Mouse (Mus musculus) layer of hippocampus, adult 18-20 months (tissue): ENCODE results near the gene Pcp4l1. TPM values are rescaled to one million over a fixed set of nuclear protein-coding genes. Genes with fewer than 3 reads are reported as not detected.
"Not testable (repeated sequence)": the region's sequence is repeated elsewhere in the genome, so short reads cannot be mapped to it uniquely, and the experiment has no call there.

Experiments
- DNase-seq, 2 experiments: peaks; one replicate each; pipeline ENCODE4 v3.0.0; 2022; ENCODE audit warnings: low spot score in 2 of 2
- total RNA-seq, 2 experiments: library from RNA; stranded (reverse); gene quantifications; 2 replicates each; pipeline ENCODE4 v1.2.3; 2021

Gene Pcp4l1
- total RNA-seq, 2 experiments from 2014 or later = 47.5 to 47.7 TPM

DNA sequence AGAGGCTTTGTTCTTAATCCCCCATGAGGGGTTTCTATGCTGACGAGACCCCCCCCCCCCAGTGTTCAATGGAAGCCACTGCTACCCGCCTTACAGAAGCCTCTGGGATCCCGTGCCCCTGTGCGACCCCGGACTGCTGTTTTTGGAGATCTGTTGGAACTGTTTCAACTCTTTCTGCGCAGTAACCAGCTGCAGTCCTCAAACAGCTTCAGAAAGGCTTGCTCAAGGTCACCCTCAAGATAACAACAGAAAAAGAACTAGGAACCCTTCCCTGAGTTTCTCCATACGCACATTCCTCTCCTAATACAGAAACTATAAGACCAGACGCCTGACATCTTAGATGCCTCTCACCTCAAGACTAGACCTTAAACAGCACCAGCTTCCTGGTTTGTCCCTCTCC lies 7.0 kb downstream of the Pcp4l1 start:
- no peak for DNase-seq

DNA sequence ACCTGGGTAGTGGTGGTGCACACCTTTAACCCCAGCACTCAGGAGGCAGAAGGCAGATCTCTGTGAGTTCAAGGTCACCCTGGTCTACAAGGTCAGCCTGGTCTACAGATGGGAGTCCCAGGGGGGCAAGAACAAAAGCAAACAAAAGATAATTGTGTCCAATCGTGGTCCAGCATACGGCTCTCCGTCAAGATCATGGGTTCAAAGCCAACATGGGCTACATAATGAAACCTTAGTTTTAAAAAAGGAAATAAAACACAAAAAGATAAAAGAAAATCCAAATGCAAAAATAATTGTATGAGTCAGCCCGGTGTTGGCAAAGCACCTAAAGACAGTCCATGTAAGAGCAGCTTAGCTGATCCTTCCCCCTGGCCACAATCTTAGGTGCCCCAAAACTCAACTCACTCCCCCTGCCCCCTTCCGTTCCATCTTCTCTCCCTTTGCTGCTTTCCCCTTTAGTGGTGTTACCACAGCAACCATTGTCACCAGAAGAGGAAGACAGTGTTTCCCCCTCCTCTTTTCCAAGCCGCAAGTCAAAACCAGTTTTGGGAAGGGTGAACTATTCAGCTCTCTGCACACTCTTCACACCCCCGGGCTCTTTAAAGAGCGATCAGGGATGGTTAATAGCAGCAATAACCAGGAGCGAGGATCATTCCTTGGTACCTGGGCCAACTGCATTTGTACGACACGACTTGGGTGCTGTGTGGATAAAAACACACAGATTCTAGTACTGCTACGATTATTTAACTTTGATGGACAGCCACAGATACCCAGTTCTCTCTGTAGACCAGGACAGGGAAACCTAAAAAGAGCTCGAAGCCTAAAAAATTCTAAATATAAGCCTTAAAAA lies 8.0 kb downstream of the Pcp4l1 start:
- DNase-seq = no peak

DNA sequence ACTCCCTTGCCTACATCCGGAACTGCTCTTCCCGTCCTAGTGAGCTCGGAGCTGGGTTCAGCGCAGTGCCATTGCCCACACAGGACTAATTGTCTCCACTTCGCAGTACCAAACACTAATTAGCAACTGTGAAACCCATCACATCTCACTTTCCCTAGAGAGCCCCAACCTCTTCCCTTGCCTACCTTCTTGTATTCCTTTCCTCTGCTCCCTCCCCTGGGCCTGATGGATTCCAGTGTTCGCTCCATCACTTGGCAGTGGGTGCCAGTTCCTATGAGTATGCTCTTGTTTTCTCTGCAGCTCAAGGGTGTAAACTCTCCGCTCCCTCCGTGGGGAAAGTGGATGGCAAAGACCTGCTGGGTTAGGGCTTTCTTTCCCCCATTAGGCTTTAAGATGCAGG lies 10.4 kb downstream of the Pcp4l1 start:
- no peak for DNase-seq

DNA sequence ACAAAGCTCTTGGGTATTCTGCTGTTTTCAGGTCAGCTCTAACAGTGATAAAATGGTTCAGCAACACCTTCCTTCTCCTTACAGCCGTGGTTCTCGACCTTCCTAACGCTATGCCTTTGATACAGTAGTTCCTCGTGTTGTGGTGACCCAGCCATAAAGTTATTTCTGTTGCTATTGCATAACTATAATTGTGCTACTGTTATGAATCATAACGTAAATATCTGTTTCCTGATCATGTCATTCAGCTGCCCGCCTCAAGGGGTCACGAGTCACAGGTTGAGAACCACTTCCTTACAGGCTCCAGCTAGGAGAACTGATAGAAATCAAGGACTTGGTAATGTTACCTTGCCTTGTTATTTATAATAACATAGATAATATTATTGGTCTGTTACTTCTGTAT lies 11.8 kb downstream of the Pcp4l1 start:
- no peak for DNase-seq

DNA sequence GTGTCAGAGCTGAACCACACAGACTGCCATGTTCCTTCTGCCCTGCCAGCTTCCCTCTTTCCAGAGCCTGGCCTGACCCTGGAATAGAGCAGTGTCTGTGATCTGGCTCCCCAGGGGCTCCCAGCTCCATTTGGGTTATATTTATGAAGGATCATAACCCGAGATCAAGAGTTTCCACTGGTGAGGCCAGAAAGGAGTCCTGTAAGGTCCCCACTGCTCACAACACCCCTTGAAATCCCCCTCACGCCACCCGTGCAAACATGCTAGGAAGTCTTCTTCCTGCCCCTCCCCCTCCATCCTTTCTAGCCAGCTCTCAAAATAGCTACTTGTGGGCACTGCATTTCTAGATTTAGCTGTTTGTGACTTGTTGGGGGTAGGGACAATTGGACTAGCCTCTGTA lies 12.4 kb downstream of the Pcp4l1 start:
- no peak for DNase-seq

DNA sequence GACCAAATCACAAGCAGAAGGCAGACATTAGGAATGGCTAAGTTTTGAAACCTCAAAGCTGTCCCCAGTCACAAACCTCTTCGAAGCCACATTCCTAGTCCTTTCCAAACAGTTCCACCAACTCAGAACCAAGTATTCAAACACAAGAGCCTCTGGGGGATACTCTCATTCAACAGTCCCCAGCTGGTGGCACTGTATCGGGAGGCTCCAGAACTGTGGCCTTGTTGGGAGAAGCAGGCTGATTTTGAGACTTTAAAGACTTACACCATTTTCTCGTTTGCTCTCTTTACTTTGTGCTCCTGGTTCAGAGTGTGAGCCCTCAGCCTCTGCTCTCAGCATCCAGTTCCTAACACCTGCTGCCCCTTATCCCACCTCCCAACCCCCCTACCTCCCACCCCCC lies 13.0 kb downstream of the Pcp4l1 start:
- DNase-seq = no peak

DNA sequence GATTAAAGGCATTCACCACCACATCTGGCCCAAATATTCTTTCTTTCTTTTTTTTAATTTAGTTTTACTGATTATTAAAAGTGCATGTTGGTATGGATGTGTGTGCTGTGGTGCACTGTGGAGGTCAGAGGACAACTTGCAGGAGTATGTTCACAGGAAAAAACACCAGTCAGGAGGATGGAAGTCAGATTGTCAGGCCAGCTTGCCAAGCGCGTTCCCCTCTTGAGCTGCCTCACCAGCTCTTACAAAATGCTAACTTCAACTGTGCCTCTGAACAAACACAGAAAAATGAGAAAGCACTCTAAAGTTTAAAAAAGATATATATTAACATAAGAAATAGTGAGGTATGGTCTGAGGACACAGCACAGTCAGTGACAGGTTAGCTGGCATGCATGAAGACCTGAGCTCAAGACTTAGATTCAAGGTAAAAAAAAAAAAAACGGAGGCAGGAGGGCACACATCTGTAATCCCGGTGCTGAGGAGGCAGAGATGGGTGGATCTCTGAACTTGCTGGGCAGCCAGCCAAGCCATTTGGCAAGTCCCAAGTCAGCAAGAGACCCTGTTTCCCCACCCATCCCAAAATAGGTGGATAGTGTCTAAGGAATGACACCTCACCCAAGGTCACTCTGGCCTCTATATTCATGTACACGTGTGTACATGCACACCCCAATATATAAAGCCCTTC lies 16.4 kb downstream of the Pcp4l1 start:
- DNase-seq = no peak

DNA sequence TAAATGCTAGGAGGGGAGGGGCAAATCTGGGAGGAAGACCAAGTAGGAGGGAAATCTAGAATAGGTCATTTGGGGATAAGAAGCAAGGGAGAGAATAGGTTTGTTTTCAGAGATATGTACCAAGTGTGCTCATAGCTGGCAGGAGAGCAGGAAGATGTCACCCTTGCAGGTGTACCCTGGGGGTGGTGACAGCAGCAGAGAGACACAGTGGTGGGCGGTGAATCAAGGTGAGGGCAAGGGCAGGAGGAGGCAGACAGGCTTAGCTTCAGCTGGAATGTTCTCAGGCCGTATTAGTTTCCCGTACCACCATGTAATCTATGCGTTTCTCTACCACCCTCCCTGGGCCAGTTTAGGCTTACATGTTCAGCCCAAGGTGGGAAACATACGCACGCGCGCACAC lies 23.3 kb downstream of the Pcp4l1 start:
- DNase-seq = no peak

DNA sequence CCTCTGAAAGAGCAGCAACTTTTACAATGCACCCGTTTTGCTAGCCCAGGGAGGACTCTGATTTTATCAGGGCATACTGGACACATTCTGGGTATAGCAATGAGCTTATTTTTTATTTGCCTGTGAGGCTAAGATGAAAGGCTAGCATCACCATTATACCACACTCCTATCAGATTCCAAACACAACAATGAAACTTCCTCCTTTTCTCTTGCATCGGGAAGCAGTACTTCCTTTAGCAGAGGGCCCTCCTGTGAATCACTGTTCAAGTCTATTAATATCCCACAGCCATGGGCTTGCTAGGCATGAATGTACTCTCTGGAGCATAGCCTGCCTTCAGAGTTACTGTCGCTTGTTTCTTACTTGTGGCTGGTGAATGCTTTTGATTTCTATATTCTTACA lies 24.9 kb downstream of the Pcp4l1 start:
- no peak for DNase-seq

DNA sequence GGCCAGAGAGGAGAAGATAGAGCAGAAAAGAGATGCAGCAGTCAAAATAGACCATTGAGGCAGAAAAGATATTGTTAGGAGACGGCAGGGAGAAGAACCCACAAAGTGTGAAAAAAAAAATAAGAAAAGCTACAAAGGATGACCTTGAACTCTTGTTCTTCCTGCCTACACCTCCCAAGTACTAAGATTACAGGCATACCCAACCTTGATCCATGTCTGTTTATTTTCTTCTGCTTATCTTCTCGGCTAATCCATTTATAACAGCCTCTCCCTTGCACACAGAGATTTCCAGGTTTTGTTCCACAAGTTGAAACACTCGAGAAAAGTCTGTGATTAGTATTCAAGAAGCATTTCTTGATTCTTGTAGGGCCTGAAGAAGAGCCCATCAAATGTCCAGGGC lies 26.2 kb downstream of the Pcp4l1 start:
- no peak for DNase-seq

DNA sequence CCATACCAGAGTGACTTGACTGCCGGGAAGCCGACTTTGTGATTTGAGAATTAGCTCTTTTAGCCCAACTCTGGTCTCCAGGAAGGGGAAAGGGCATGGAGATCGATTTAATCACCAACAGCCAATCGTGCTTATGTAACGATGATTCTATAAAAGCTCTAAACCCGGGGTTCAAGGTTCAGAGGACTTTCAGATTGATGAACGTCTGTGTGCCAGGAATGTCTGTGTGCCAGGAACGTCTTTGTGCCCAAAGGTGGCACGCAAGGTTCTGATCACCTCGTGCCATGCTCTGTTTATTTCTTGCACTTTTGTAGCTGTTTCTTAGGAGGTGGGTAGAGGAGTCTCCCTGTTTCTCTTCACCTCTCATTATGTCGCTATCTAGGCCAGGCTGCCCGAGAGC lies 27.2 kb downstream of the Pcp4l1 start:
- DNase-seq = no peak

DNA sequence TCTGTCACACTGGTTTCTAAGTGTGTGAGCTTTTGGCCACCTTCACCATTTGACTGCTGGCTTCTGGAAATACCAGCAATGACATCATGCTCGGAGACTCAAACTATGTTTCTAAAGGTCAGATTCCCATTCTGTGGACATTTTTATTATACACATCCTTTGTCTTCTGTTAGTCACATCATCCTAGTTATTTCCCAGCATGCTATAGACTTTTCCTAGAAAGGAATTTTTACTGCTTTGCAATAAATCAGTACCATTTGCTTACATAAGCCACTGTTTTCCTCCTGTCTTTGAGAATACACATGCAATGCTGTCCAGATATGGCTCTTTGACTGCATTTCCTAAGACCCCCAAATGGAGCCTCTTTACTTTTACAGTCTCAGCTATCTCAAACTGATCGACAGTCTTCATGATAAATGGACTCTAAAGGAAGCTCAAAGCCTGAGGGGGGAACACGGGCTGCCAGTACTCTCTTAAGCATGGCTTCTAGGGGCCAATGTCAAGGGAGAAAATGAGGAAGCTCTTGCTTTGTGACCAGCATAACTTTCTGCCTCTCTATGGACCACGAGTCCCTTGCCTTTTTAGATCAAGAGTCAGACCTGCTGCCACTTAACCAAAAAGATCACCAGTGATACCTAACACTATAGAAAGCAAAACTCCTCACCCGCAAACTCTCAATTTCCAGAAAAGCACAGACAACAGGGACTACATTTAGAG lies 30.3 kb downstream of the Pcp4l1 start:
- DNase-seq = no peak

DNA sequence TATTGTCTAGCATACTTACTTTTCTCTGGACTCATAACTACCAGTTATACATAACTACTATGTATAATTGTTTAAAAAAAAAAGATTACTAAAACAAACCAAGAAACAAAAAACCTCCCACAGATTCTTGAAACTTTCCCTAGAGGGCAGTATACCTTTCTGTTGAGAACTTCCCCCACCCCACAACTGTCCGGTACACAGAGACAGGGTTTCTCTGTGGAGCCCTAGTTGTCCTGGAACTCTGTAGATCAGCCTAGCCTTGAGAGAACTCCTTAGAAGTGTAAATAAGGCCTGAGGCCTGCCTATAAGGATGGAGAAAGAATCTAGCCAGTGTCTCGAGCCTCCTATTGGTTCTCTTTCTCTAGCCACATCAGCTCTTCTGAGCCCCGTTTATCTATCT lies 31.8 kb downstream of the Pcp4l1 start:
- DNase-seq = no peak

DNA sequence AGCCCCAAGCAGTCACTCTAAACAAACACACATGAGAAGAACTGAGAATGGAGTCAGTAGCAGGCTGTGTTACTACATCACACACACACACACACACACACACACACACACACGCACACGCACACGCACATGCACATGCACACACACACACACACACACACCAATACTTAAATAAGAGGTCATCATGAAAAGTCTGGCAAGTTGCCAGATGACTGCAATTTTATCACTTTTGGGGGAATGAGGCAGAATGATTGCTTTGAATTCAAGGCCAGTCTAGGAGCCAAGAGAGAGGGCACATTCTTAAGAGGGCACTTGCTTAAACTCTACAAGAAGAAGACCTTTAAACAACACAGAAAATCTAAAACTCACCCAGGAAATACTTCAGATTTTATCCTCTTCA lies 33.5 kb downstream of the Pcp4l1 start:
- no peak for DNase-seq

DNA sequence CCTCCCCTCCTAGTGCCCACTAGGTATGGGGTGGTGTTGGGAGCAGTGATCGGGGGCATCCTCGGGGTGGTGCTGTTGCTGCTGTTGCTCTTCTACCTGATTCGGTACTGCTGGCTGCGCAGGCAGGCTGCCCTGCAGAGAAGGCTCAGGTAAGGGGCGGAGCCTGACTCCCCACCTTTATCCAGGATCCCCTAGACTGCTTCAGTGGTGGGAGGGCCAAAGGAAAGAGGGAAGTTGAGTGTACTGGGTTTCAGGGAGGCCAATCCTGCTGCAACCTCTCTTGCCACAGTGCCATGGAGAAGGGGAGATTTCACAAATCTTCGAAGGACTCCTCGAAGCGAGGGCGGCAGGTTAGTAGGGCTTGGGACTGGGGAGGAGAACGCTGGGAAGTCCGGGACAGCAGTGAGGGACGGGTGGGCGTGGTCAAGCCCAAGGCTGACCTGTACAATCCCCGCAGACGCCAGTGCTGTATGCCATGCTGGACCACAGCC lies 36.5 kb downstream of the Pcp4l1 start:
- DNase-seq = no peak

DNA sequence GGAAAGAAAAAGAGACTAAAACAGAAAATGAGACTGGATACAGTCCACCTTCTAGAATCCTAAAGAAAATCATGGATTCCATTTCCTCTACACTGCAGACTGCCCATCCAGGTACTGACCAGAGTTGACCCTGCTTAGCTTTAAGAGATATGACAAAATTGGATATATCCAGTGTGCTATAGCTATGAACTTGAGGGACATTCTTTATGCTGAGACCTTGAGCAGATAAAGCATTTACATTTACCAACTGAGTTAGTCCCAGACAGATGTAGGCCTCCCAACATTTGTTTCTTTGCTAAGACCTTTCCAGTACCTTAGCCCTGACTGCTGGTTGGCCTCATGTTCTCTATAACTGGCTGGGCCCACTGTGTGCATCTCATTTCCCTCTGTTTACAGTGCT lies 38.1 kb downstream of the Pcp4l1 start:
- DNase-seq = no peak

DNA sequence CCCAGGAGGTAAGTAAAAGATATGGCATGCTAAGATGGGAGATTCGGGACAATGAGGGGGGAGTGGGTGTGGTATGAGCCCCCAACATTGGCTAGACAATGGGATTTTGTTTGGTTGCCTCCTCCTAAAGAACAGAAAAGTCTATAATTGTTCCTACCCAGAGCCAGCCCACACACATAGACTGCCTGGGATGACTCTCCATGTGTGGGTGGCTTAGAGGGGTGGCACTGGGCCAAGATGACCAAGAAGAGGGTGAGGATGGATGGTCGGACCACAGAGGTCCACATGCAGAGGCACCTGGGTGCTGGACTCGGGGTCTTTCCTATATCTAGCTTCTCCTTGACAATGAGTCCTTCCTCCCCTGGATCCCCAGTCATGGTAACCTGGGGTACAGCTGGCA lies 39.4 kb downstream of the Pcp4l1 start:
- DNase-seq = no peak

DNA sequence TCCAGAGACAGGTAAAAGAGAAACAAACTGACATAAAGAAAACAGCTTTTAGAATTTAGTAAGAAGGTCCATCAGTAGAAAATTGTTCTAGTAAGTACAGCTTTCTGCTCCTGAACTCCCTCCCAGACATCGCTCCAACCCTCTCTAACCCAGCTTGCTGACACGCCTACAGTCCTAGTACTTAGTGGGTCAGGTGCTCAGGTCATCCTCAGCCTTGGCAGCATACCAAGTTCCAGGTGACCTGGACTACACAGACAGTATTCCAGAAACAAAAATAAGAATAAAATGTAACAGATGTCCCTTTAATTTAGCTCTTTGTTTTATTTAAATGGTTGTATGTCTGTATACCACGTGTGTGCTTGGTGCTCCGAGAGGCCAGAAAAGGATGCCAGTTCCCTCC lies 44.1 kb downstream of the Pcp4l1 start:
- no peak for DNase-seq

DNA sequence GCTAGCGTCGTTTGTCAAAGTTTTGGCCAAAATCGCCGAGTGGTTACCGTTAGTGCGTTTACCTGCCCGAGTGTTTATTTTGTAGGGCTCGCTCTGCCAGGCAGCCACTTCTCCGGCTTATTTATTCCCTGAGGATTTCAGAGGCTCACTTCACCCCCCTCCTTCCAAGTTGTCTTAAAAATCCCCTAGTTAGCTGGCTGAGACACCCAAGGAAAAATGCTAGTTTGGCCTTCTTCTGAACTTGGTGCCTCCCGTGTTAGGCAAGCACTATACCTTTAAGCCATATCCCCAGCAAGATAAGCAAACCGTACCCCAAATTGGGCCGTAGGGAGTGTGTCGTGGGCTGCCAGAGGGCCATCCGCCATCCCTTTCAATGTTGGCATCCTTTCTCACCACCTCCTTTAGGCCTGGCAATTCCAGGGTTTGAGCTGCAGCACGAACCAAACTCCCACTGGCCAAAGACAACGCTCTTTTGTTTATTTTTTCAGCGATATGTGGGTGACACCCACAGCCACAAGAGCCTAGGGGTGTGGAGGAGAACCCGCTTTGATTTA lies 45.2 kb downstream of the Pcp4l1 start:
- peak in 1 of 2 experiments; percentile 21 for DNase-seq

DNA sequence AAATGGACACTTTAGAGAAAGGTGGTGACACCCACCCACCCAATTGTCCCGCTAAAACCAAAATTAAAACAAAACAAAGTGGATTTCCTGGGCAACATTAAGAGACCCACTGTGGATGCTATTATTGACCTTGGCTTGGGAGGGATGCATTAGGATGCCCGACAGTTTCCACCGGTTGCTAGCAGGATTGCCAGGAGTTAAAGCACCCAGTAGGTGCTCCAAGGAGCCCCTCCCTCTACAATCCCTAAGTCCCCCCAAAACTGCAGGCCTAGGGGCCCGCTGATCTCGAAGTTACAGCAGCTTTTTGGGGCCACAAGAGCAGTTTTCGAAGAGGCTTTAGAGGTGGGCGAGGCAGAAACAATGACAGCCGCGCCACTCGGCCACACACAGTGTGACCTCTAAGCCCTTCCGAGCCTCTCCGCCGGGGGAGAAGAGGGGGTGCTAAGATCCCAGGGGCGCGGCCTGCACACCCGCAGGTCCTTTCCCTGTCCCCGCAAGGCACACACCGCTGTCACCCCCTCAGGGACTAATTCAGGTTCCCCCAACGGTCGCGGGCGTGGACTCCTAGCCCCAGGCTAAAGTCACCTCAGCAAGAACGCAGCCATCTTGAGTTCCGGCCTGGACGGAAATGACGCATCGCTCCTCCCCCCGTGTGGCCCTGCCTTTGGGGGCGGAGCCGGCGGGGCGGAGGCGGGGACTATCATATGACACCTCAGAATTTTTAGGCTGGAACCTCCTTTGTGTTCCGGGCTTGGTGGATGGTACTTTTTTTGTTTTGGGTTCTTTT lies 45.9 kb downstream of the Pcp4l1 start, which contains the start of the genes Sdhc and Mpz:
TSS of gene Sdhc (minus strand) at position 630 of the 787 bp plus-strand sequence.
TSS of gene Mpz (plus strand) at position 738 of the 787 bp plus-strand sequence.
- peak; percentile 92 to 95 for DNase-seq

DNA sequence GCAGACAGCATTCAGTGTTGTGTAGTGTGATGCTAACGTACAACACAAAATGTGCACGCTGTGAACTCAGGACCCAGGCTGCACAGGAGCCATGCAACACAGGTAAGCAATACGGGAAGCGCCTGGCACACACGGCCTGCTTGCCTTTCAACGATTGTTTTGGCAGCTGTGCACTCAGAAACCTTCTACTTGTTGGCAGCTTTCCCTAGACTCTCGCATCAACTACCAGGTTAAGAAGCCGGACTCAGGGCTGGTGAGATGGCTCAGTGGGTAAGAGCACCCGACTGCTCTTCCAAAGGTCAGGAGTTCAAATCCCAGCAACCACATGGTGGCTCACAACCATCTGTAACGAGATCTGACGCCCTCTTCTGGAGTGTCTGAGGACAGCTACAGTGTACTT lies 53.1 kb downstream of the Pcp4l1 start:
- DNase-seq = not testable (repeated sequence)
